Mouse (Mus musculus) C2C12 (cell line): ENCODE measurements at regions not wholly inside any gene's neighbourhood (a gene's known extent, or its start where the extent isn't known, plus 50 kb on each side); places are given as distances from the start of the nearest gene placed in this dataset.

Source experiments
- H3K27me3 ChIP-seq: one replicate; pipeline ENCODE4 v1.6.1; 2011; ENCODE audit not compliant: control insufficient read depth, insufficient read depth, insufficient read length
- H3K36me3 ChIP-seq: one replicate; pipeline ENCODE4 v1.6.1; 2011; ENCODE audit not compliant: control insufficient read depth, insufficient read depth
- H3K4me3 ChIP-seq: one replicate; pipeline ENCODE4 v1.5.1; 2011; ENCODE audit warnings: mild to moderate bottlenecking, control low read depth; ENCODE audit not compliant: poor library complexity, insufficient read depth, severe bottlenecking
- H3K79me2 ChIP-seq: one replicate; pipeline ENCODE4 v1.6.1; 2011; ENCODE audit not compliant: control insufficient read depth, insufficient read depth
- H3K79me3 ChIP-seq: one replicate; pipeline ENCODE4 v1.6.1; 2011; ENCODE audit warnings: low read depth, control low read depth
- H3ac ChIP-seq: one replicate; pipeline ENCODE3; 2011; ENCODE audit warnings: low read depth; ENCODE audit not compliant: control insufficient read depth, insufficient read length
- CEBPB ChIP-seq: IDR thresholded peaks from one replicate; pipeline ENCODE4 v1.6.1; 2011; ENCODE audit warnings: low read depth, mild to moderate bottlenecking, control low read depth, moderate library complexity
- CTCF ChIP-seq: IDR thresholded peaks from one replicate; pipeline ENCODE4 v1.5.1; 2011; ENCODE audit not compliant: control insufficient read depth, insufficient read depth, insufficient read length
- FOSL1 ChIP-seq: IDR thresholded peaks from one replicate; pipeline ENCODE4 v1.8.0; 2011; ENCODE audit warnings: mild to moderate bottlenecking, low read length; ENCODE audit not compliant: poor library complexity, insufficient read depth, severe bottlenecking
- MAX ChIP-seq: IDR thresholded peaks from one replicate; pipeline ENCODE4 v1.6.1; 2011; ENCODE audit warnings: mild to moderate bottlenecking, control low read depth
- MYOD1 ChIP-seq: IDR thresholded peaks from one replicate; pipeline ENCODE4 v1.6.1; 2011; ENCODE audit warnings: low read depth; ENCODE audit not compliant: control insufficient read depth, insufficient read length
- MYOG ChIP-seq: IDR thresholded peaks from one replicate; pipeline ENCODE4 v1.6.1; 2011; ENCODE audit not compliant: control insufficient read depth, insufficient read length; ENCODE audit errors: extremely low read depth
- USF1 ChIP-seq: IDR thresholded peaks from one replicate; pipeline ENCODE4 v1.6.1; 2011; ENCODE audit warnings: low read depth, mild to moderate bottlenecking, control low read depth, moderate library complexity

GRCm38 (mm10) chr5:105976746-105977145 lies 100.4 kb downstream of the Zfp326 start:
- Histone ChIP-seq H3K79me2 (no peaks in the 10 kb centered on the region), H3K4me3 (no peak overlapping the region), H3ac (no peak overlapping the region), H3K27me3 (peaks cover 20% of the 10 kb centered on the region), H3K79me3 (no peaks in the 10 kb centered on the region), H3K36me3 (no peaks in the 10 kb centered on the region)
- TF ChIP-seq CEBPB (no peak), MYOG (no peak), CTCF (no peak), USF1 (no peak), MAX (no peak), FOSL1 (no peak), MYOD1 (no peak)

- no peak overlapping the region for H3K4me3 ChIP-seq
- no peaks in the 10 kb centered on the region for H3K79me3 ChIP-seq
- TF ChIP-seq CTCF: no peak
- TF ChIP-seq FOSL1: no peak
- TF ChIP-seq USF1: no peak
- no peak for TF ChIP-seq MAX
- TF ChIP-seq MYOD1: no peak
- TF ChIP-seq MYOG: no peak
- no peak for TF ChIP-seq CEBPB
- peaks cover 21% of the 10 kb centered on the region for H3K27me3 ChIP-seq
- no peaks in the 10 kb centered on the region for H3K36me3 ChIP-seq
- H3K79me2 ChIP-seq: no peaks in the 10 kb centered on the region
- no peak overlapping the region for H3ac ChIP-seq
Observed at GRCm38 (mm10) chr5:105976076-105976475, 99.7 kb downstream of the Zfp326 start.

GRCm38 (mm10) chr5:105975275-105976011 lies 99.1 kb downstream of the Zfp326 start:
- no peak overlapping the region for H3K4me3 ChIP-seq

GRCm38 (mm10) chr5:105974576-105975177 lies 98.3 kb downstream of the Zfp326 start:
- Histone ChIP-seq H3K4me3 (no peak overlapping the region), H3K79me2 (no peaks in the 10 kb centered on the region), H3K27me3 (peaks cover 16% of the 10 kb centered on the region), H3K79me3 (no peaks in the 10 kb centered on the region), H3K36me3 (no peaks in the 10 kb centered on the region), H3ac (no peak overlapping the region)
- no peak for TF ChIP-seq FOSL1
- TF ChIP-seq MYOD1: no peak
- TF ChIP-seq MYOG: no peak
- TF ChIP-seq MAX: no peak
- TF ChIP-seq CTCF: no peak

More at GRCm38 (mm10) chr5:105975275-105976011, 99.1 kb downstream of the Zfp326 start:
- H3K36me3 ChIP-seq: no peaks in the 10 kb centered on the region
- H3ac ChIP-seq: no peak overlapping the region
- TF ChIP-seq FOSL1 (no peak), USF1 (no peak), CEBPB (no peak), MYOG (no peak), CTCF (no peak)
- no peaks in the 10 kb centered on the region for H3K79me3 ChIP-seq
- no peaks in the 10 kb centered on the region for H3K79me2 ChIP-seq
- peaks cover 18% of the 10 kb centered on the region for H3K27me3 ChIP-seq
